8 mouse cellular contexts compared by ENCODE assay signal in genomic region chr5:72505740-72506139, GRCm38 (mm10). TPM values are rescaled to one million over a fixed set of nuclear protein-coding genes. Genes with fewer than 3 reads are reported as not detected.
A peak's percentile ranks its signal among the peaks of the same experiment; 100 is the strongest.
DNase-seq lines count a peak whose midpoint lies in the region; ATAC-seq lines count a peak whose summit lies in the region.
"Had no signal": no experiment of that assay in that cellular context is flagged by ENCODE, and none has a peak within 500 bp of the region (broad histone marks: within the 10 kb centered on the region; RNA-seq: fewer than 3 reads in every experiment).

No protein-coding gene starts in this region.

- no peak overlapping the region for H3K27ac ChIP-seq in hindbrain, embryonic 13.5 days
- no peak overlapping the region for H3K27ac ChIP-seq in hindbrain, embryonic 10.5 days
- H3K27ac ChIP-seq in hindbrain, embryonic 16.5 days (ENCODE audit: low read depth, low read length) = no peak overlapping the region

- no peak overlapping the region for H3K4me3 ChIP-seq in hindbrain, embryonic 13.5 days
- H3K4me3 ChIP-seq in hindbrain, embryonic 10.5 days = no peak overlapping the region
- no peak overlapping the region for H3K4me3 ChIP-seq in hindbrain, embryonic 16.5 days (ENCODE audit: low read length)

- ATAC-seq in hindbrain, embryonic 13.5 days (ENCODE audit: low FRiP score) = 0 out of 2 replicates have a peak, but pooled peaks have one; percentile 26
- peak; percentile 38 for ATAC-seq in hindbrain, embryonic 16.5 days
- ATAC-seq in erythroid progenitor cell, adult 5-6 weeks (replicated peaks; ENCODE audit: low FRiP score, poor library complexity, severe bottlenecking) = no peak
- ATAC-seq in megakaryocyte, adult 5-6 weeks (ENCODE audit: poor library complexity, severe bottlenecking) = no peak

- 76% methylated on average over 5 of the region's 5 CpGs for WGBS in hindbrain, embryonic 13.5 days
- WGBS in hindbrain, embryonic 10.5 days = 74% methylated on average over 5 of the region's 5 CpGs
- 76% methylated on average over 5 of the region's 5 CpGs for WGBS in hindbrain, embryonic 16.5 days

- no peak for DNase-seq in hindbrain, embryonic 10.5 days (ENCODE audit: low spot score)
- peak; percentile 16 for DNase-seq in thymus, postnatal 0 days (ENCODE audit: low spot score)
- no peak for DNase-seq in thymus, postnatal 10 days (ENCODE audit: low spot score in 2 of 2)
- DNase-seq: kidney, adult 18-20 months had no signal

- H3K36me3 ChIP-seq in hindbrain, embryonic 13.5 days = no peaks in the 10 kb centered on the region
- H3K36me3 ChIP-seq in hindbrain, embryonic 10.5 days = 0 out of 2 replicates have a peak, but pooled peaks cover 4% of the 10 kb centered on the region
- H3K36me3 ChIP-seq in hindbrain, embryonic 16.5 days (ENCODE audit: control insufficient read depth, insufficient read depth, low read length) = no peaks in the 10 kb centered on the region

- no peaks in the 10 kb centered on the region for H3K9me3 ChIP-seq in hindbrain, embryonic 13.5 days
- H3K9me3 ChIP-seq in hindbrain, embryonic 10.5 days = no peaks in the 10 kb centered on the region
- no peaks in the 10 kb centered on the region for H3K9me3 ChIP-seq in hindbrain, embryonic 16.5 days (ENCODE audit: control insufficient read depth, low read length)

- H3K27me3 ChIP-seq in hindbrain, embryonic 13.5 days = peaks cover 45% of the 10 kb centered on the region
- peaks cover 48% of the 10 kb centered on the region for H3K27me3 ChIP-seq in hindbrain, embryonic 10.5 days (ENCODE audit: insufficient read depth, poor library complexity, severe bottlenecking)
- H3K27me3 ChIP-seq in hindbrain, embryonic 16.5 days (replicated peaks; ENCODE audit: control insufficient read depth, insufficient read depth, low read length) = peaks cover 26% of the 10 kb centered on the region

- H3K4me2 ChIP-seq in hindbrain, embryonic 13.5 days = no peak overlapping the region
- no peak overlapping the region for H3K4me2 ChIP-seq in hindbrain, embryonic 16.5 days (ENCODE audit: low read length)

- peaks cover 14% of the 10 kb centered on the region for H3K4me1 ChIP-seq in hindbrain, embryonic 13.5 days (replicated peaks)
- peaks cover 26% of the 10 kb centered on the region for H3K4me1 ChIP-seq in hindbrain, embryonic 10.5 days (replicated peaks)
- peaks cover 14% of the 10 kb centered on the region for H3K4me1 ChIP-seq in hindbrain, embryonic 16.5 days (ENCODE audit: control insufficient read depth, insufficient read depth, low read depth, low read length)

- H3K9ac ChIP-seq in hindbrain, embryonic 13.5 days = no peak overlapping the region
- no peak overlapping the region for H3K9ac ChIP-seq in hindbrain, embryonic 16.5 days (ENCODE audit: low read depth, low read length)

RNA-seq across cellular contexts. Expression of gene Corin, which starts 1.5 kb away (rescaled TPM):
- 4.6 and 4.8 TPM in 2 replicates for polyA plus RNA-seq in hindbrain, embryonic 13.5 days (2015; fragmentation: Nextera tagmentation; extraction: Ambion mirVana)
- 5.8 and 7.8 TPM in 2 replicates for polyA plus RNA-seq in hindbrain, embryonic 10.5 days (2016; fragmentation: Nextera tagmentation; extraction: Ambion mirVana)
- polyA plus RNA-seq in thymus, postnatal 0 days (2015; fragmentation: Nextera tagmentation; extraction: Ambion mirVana) = 0.03 and 0.06 TPM in 2 replicates
- polyA plus RNA-seq in hindbrain, embryonic 16.5 days (2015; fragmentation: Nextera tagmentation; extraction: Ambion mirVana) = 1.1 and 3.0 TPM in 2 replicates
- total RNA-seq in erythroid progenitor cell, adult 5-6 weeks (2015; ENCODE audit: low replicate concordance) = not detected in 2 replicates
- total RNA-seq in erythroid progenitor cell, adult 5-6 weeks (2017; ENCODE audit: low replicate concordance) = not detected in 2 replicates
- total RNA-seq in megakaryocyte, adult 5-6 weeks (2015) = not detected in 2 replicates
- total RNA-seq in megakaryocyte, adult 5-6 weeks (2017) = not detected in 2 replicates

RNA-seq across cellular contexts. Expression of gene Nfxl1, which starts 53.7 kb away (rescaled TPM):
- polyA plus RNA-seq in hindbrain, embryonic 13.5 days (2015; fragmentation: Nextera tagmentation; extraction: Ambion mirVana) = 14.5 and 15.6 TPM in 2 replicates
- 14.9 and 18.1 TPM in 2 replicates for polyA plus RNA-seq in hindbrain, embryonic 10.5 days (2016; fragmentation: Nextera tagmentation; extraction: Ambion mirVana)
- 9.1 TPM in 2 replicates for polyA plus RNA-seq in thymus, postnatal 0 days (2015; fragmentation: Nextera tagmentation; extraction: Ambion mirVana)
- 9.3 and 11.6 TPM in 2 replicates for polyA plus RNA-seq in hindbrain, embryonic 16.5 days (2015; fragmentation: Nextera tagmentation; extraction: Ambion mirVana)
- total RNA-seq in erythroid progenitor cell, adult 5-6 weeks (2015; ENCODE audit: low replicate concordance) = 16.3 and 25.9 TPM in 2 replicates
- 13.5 and 37.6 TPM in 2 replicates for total RNA-seq in erythroid progenitor cell, adult 5-6 weeks (2017; ENCODE audit: low replicate concordance)
- 18.5 and 24.1 TPM in 2 replicates for total RNA-seq in megakaryocyte, adult 5-6 weeks (2015)
- 12.8 and 17.7 TPM in 2 replicates for total RNA-seq in megakaryocyte, adult 5-6 weeks (2017)

Comparison
In these comparisons a context has a peak if more than half of its experiments do, and no peak if none do; other contexts are left out.
1. ATAC-seq: peak in hindbrain, embryonic 13.5 days (single experiment) and hindbrain, embryonic 16.5 days (single experiment); none in erythroid progenitor cell, adult 5-6 weeks (single experiment) and megakaryocyte, adult 5-6 weeks (single experiment).